Mouse (Mus musculus) mouse trophoblast stem cell (cell line): Measurements from ENCODE around the gene Ublcp1.

Experiments used
- in situ Hi-C, 2 experiments: fragments of 300-500 bp; cut with MseI, MboI; formaldehyde crosslinking; loops; 2 replicates in 1 of 2; 3 replicates in 1 of 2; pipeline ENCODE4 v1.15.1; 2025

Gene Ublcp1

GRCm38 (mm10) chr11:44422337-44423111, 47.8 kb downstream of the Ublcp1 start:
- in situ Hi-C loops: no loop called here

DNA sequence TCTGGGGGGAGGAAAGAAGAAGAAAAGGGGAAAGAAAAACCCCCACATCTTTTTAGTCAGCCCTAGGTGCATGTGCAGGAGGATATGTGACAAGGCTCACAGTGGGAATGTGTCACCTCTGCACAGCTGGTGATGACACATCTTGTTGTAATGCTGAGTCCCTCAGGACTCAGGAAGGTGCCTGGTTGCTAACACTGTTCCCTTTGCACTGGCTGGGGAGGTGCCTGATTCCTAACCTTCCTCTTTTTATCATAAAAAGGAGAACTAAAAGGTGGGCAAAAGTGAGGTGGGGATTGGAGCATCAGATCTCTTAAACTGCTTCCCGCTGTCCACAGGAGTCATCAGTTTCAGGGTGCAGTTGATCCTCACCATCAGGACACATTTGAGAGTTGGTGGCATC, 52.9 kb downstream of the Ublcp1 start:
- in situ Hi-C loops: no loop called here

GRCm38 (mm10) chr11:44414605-44415004, 55.7 kb downstream of the Ublcp1 start:
- in situ Hi-C loops: no loop called here

GRCm38 (mm10) chr11:44413371-44413770, 56.9 kb downstream of the Ublcp1 start:
- in situ Hi-C loops: no loop called here

DNA sequence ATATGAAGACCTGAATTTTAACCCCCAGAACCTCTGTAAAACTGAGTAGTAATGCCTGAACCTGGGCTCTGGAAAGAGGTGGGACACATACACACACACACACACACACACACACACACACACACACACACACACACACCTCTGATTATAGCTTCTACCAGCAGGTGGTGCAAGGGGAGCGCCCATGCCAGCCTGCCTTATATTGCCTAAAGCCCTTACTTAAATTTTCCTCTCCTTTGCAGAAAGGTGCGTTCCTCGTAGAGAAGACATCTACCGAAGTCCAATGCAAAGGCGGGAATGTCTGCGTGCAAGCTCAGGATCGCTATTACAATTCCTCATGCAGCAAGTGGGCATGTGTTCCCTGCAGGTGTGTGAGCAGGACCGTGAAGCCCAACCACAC, 58.0 kb downstream of the Ublcp1 start:
- in situ Hi-C loops: no loop called here

- in situ Hi-C loops: no loop called here
Measured at GRCm38 (mm10) chr11:44410413-44410812, 59.9 kb downstream of the Ublcp1 start.

GRCm38 (mm10) chr11:44408626-44409025, 61.7 kb downstream of the Ublcp1 start:
- in situ Hi-C loops: no loop called here

GRCm38 (mm10) chr11:44406457-44406856, 63.8 kb downstream of the Ublcp1 start:
- in situ Hi-C loops: no loop called here

DNA sequence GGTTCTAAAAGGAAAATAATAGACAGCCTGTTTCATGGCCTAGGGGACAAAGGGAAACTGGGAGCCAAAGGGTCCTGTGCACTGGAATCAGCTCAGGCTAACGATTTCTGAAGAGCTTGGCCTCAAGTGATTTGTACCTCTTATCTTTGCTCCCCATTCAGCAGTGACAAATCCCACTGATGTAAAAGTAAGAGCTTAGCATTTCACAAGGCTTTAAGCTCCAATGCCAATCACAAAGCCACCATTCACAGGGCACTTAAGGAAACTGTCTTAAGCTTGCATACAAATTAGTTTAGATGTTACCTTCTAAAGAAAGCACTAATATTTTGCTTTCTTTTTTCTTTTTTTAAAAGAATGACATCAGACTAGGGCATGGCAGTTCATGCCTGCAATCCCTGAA, 64.3 kb downstream of the Ublcp1 start:
- in situ Hi-C loops: no loop called here

GRCm38 (mm10) chr11:44405113-44405512, 65.2 kb downstream of the Ublcp1 start:
- in situ Hi-C loops: no loop called here
